Mouse (Mus musculus) heart, embryonic 13.5 days (tissue): ENCODE results near the gene Slc25a12. TPM values are rescaled to one million over a fixed set of nuclear protein-coding genes. Genes with fewer than 3 reads are reported as not detected.

ENCODE experiments used
- ATAC-seq: fragments of 200-750 bp; cut with Nextera tagmentation; 2 replicates; pipeline ENCODE4 v1.8.0; 2017; ENCODE audit warnings: moderate TSS enrichment; ENCODE audit not compliant: insufficient number of reproducible peaks, low FRiP score, low TSS enrichment; ENCODE audit errors: extremely low read depth
- H3K27ac ChIP-seq: fragments of 300-500 bp; sonication (generic); replicated peaks from 2 replicates; pipeline ENCODE4 v1.5.1; 2015; ENCODE audit warnings: moderate library complexity, mild to moderate bottlenecking, inconsistent platforms
- H3K27me3 ChIP-seq: fragments of 300-500 bp; sonication (generic); replicated peaks from 2 replicates; pipeline ENCODE4 v1.6.1; 2015; ENCODE audit warnings: mild to moderate bottlenecking, inconsistent platforms
- H3K36me3 ChIP-seq: fragments of 300-500 bp; sonication (generic); 2 replicates; pipeline ENCODE4 v1.6.1; 2015; ENCODE audit warnings: mild to moderate bottlenecking, inconsistent platforms
- H3K4me1 ChIP-seq: fragments of 300-500 bp; sonication (generic); 2 replicates; pipeline ENCODE4 v1.6.1; 2015; ENCODE audit warnings: inconsistent platforms
- H3K4me2 ChIP-seq: fragments of 300-500 bp; sonication (generic); 2 replicates; pipeline ENCODE4 v1.6.1; 2015; ENCODE audit warnings: inconsistent platforms, mild to moderate bottlenecking, moderate library complexity
- H3K4me3 ChIP-seq: fragments of 300-500 bp; sonication (generic); 2 replicates; pipeline ENCODE4 v1.5.1; 2015; ENCODE audit warnings: moderate library complexity, mild to moderate bottlenecking, inconsistent platforms
- H3K9ac ChIP-seq: fragments of 300-500 bp; sonication (generic); 2 replicates; pipeline ENCODE4 v1.6.1; 2015; ENCODE audit warnings: inconsistent platforms, mild to moderate bottlenecking, moderate library complexity
- H3K9me3 ChIP-seq: fragments of 300-500 bp; sonication (generic); 2 replicates; pipeline ENCODE4 v1.6.1; 2016; ENCODE audit warnings: inconsistent platforms
- WGBS: fragments of 180-500 bp; shearing (Covaris S2); methylation state at CpG from one replicate; pipeline ENCODE4 v1.1.7; 2015; ENCODE audit warnings: mixed read lengths; 5-methylcytosine and 5-hydroxymethylcytosine counted together
- polyA plus RNA-seq: library from polyadenylated mRNA; unstranded; fragments of >200 nt; fragmentation: Nextera tagmentation; extraction: Ambion mirVana; gene quantifications from 2 replicates; pipeline ENCODE4 v1.2.1, GENCODE M21; 2015

Slc25a12 gene
- polyA plus RNA-seq, 1 experiment from 2014 or later, result 90.1 TPM

- H3K27ac ChIP-seq, result no peak overlapping the region
- 41% methylated on average over 3 of the region's 3 CpGs for WGBS
- no peak overlapping the region for H3K4me2 ChIP-seq
- no peak overlapping the region for H3K4me3 ChIP-seq
- no peaks in the 10 kb centered on the region for H3K9me3 ChIP-seq
- H3K9ac ChIP-seq, result no peak overlapping the region
- H3K36me3 ChIP-seq, result peaks cover 44% of the 10 kb centered on the region
- no peaks in the 10 kb centered on the region for H3K27me3 ChIP-seq
- peaks cover 29% of the 10 kb centered on the region for H3K4me1 ChIP-seq
- no peak for ATAC-seq
These were observed 62.7 kb downstream of the Slc25a12 start for GRCm38 (mm10) chr2:71304821-71305220.

GRCm38 (mm10) chr2:71303221-71303620 is 64.3 kb downstream of the Slc25a12 start:
- no peak for ATAC-seq
- H3K9ac ChIP-seq, result no peak overlapping the region
- H3K36me3 ChIP-seq, result peaks cover 36% of the 10 kb centered on the region
- no peak overlapping the region for H3K4me3 ChIP-seq
- H3K4me1 ChIP-seq, result peaks cover 29% of the 10 kb centered on the region
- no peak overlapping the region for H3K4me2 ChIP-seq
- H3K9me3 ChIP-seq, result no peaks in the 10 kb centered on the region
- peak overlapping the region; percentile 58 for H3K27ac ChIP-seq
- no peaks in the 10 kb centered on the region for H3K27me3 ChIP-seq

- no peaks in the 10 kb centered on the region for H3K27me3 ChIP-seq
- peaks cover 29% of the 10 kb centered on the region for H3K4me1 ChIP-seq
- no peak overlapping the region for H3K4me3 ChIP-seq
- 74% methylated on average over 3 of the region's 3 CpGs for WGBS
- H3K4me2 ChIP-seq, result no peak overlapping the region
- peaks cover 36% of the 10 kb centered on the region for H3K36me3 ChIP-seq
- H3K9ac ChIP-seq, result no peak overlapping the region
- ATAC-seq, result no peak
- H3K27ac ChIP-seq, result no peak overlapping the region
- H3K9me3 ChIP-seq, result no peaks in the 10 kb centered on the region
These were observed 65.3 kb downstream of the Slc25a12 start for GRCm38 (mm10) chr2:71302156-71302663.

GRCm38 (mm10) chr2:71298729-71299128 is 68.8 kb downstream of the Slc25a12 start:
- Histone ChIP-seq H3K4me3 (no peak overlapping the region), H3K36me3 (peaks cover 35% of the 10 kb centered on the region), H3K4me2 (no peak overlapping the region), H3K27me3 (no peaks in the 10 kb centered on the region), H3K9me3 (no peaks in the 10 kb centered on the region), H3K9ac (no peak overlapping the region), H3K4me1 (peaks cover 11% of the 10 kb centered on the region), H3K27ac (no peak overlapping the region)
- WGBS, result 84% methylated on average over 1 of the region's 1 CpGs
- no peak for ATAC-seq

- no peak overlapping the region for H3K4me2 ChIP-seq
- no peak for ATAC-seq
- WGBS, result 67% methylated on average over 1 of the region's 1 CpGs
These were observed 70.0 kb downstream of the Slc25a12 start for GRCm38 (mm10) chr2:71297501-71297900.

GRCm38 (mm10) chr2:71295844-71296243 is 71.7 kb downstream of the Slc25a12 start:
- H3K27ac ChIP-seq, result no peak overlapping the region
- no peaks in the 10 kb centered on the region for H3K4me1 ChIP-seq
- H3K27me3 ChIP-seq, result no peaks in the 10 kb centered on the region
- 81% methylated on average over 12 of the region's 12 CpGs for WGBS
- no peak overlapping the region for H3K4me3 ChIP-seq
- H3K36me3 ChIP-seq, result peaks cover 52% of the 10 kb centered on the region
- ATAC-seq, result no peak
- no peaks in the 10 kb centered on the region for H3K9me3 ChIP-seq
- H3K9ac ChIP-seq, result no peak overlapping the region
- no peak overlapping the region for H3K4me2 ChIP-seq

More at GRCm38 (mm10) chr2:71297501-71297900, 70.0 kb downstream of the Slc25a12 start:
- no peaks in the 10 kb centered on the region for H3K27me3 ChIP-seq
- peaks cover 40% of the 10 kb centered on the region for H3K36me3 ChIP-seq
- no peaks in the 10 kb centered on the region for H3K4me1 ChIP-seq
- H3K9me3 ChIP-seq, result no peaks in the 10 kb centered on the region
- H3K4me3 ChIP-seq, result no peak overlapping the region
- no peak overlapping the region for H3K9ac ChIP-seq
- no peak overlapping the region for H3K27ac ChIP-seq

GRCm38 (mm10) chr2:71294489-71294888 is 73.1 kb downstream of the Slc25a12 start:
- ATAC-seq, result no peak
- no peak overlapping the region for H3K4me2 ChIP-seq
- H3K9me3 ChIP-seq, result no peaks in the 10 kb centered on the region
- H3K27me3 ChIP-seq, result no peaks in the 10 kb centered on the region
- peaks cover 60% of the 10 kb centered on the region for H3K36me3 ChIP-seq
- H3K4me3 ChIP-seq, result no peak overlapping the region
- H3K4me1 ChIP-seq, result peaks cover 5% of the 10 kb centered on the region; the same call in 1 of the 2 replicates
- H3K9ac ChIP-seq, result no peak overlapping the region
- WGBS, result 42% methylated on average over 7 of the region's 7 CpGs
- H3K27ac ChIP-seq, result no peak overlapping the region

- ATAC-seq, result no peak
- Histone ChIP-seq H3K27me3 (no peaks in the 10 kb centered on the region), H3K36me3 (peaks cover 64% of the 10 kb centered on the region), H3K4me1 (peaks cover 5% of the 10 kb centered on the region; the same call in 1 of the 2 replicates), H3K27ac (no peak overlapping the region), H3K9me3 (no peaks in the 10 kb centered on the region), H3K4me3 (no peak overlapping the region), H3K4me2 (no peak overlapping the region), H3K9ac (no peak overlapping the region)
- 78% methylated on average over 3 of the region's 3 CpGs for WGBS
These were observed 73.6 kb downstream of the Slc25a12 start for GRCm38 (mm10) chr2:71293983-71294382.

GRCm38 (mm10) chr2:71291566-71291965 is 76.0 kb downstream of the Slc25a12 start:
- Histone ChIP-seq H3K36me3 (peaks cover 66% of the 10 kb centered on the region), H3K9ac (no peak overlapping the region), H3K4me1 (peaks cover 5% of the 10 kb centered on the region; the same call in 1 of the 2 replicates), H3K4me3 (no peak overlapping the region), H3K9me3 (no peaks in the 10 kb centered on the region), H3K27ac (no peak overlapping the region), H3K4me2 (no peak overlapping the region), H3K27me3 (no peaks in the 10 kb centered on the region)
- no peak for ATAC-seq
- 67% methylated on average over 5 of the region's 5 CpGs for WGBS

- Histone ChIP-seq H3K4me2 (no peak overlapping the region), H3K36me3 (peaks cover 62% of the 10 kb centered on the region), H3K9me3 (no peaks in the 10 kb centered on the region), H3K27me3 (no peaks in the 10 kb centered on the region), H3K9ac (no peak overlapping the region), H3K4me3 (no peak overlapping the region), H3K4me1 (peaks cover 5% of the 10 kb centered on the region; the same call in 1 of the 2 replicates), H3K27ac (no peak overlapping the region)
- no peak for ATAC-seq
- WGBS, result 59% methylated on average over 6 of the region's 6 CpGs
These were observed 77.3 kb downstream of the Slc25a12 start for GRCm38 (mm10) chr2:71290107-71290775.

- Histone ChIP-seq H3K36me3 (peaks cover 73% of the 10 kb centered on the region), H3K4me2 (no peak overlapping the region), H3K27ac (no peak overlapping the region), H3K4me1 (no peaks in the 10 kb centered on the region), H3K27me3 (no peaks in the 10 kb centered on the region), H3K4me3 (no peak overlapping the region), H3K9me3 (no peaks in the 10 kb centered on the region), H3K9ac (no peak overlapping the region)
- no peak for ATAC-seq
- whole genome bisulfite sequencing, result 95% methylated on average over 1 of the region's 1 CpGs
These were observed 85.6 kb downstream of the Slc25a12 start for GRCm38 (mm10) chr2:71281981-71282380.
